Mouse (Mus musculus): ENCODE results near the gene Mylpf. TPM values are rescaled to one million over a fixed set of nuclear protein-coding genes. Genes with fewer than 3 reads are reported as not detected.
A peak's percentile ranks its signal among the peaks of the same experiment; 100 is the strongest.

Gene Mylpf
- polyA plus RNA-seq, 1 experiment from 2014 or later = 37.6 TPM

DNA sequence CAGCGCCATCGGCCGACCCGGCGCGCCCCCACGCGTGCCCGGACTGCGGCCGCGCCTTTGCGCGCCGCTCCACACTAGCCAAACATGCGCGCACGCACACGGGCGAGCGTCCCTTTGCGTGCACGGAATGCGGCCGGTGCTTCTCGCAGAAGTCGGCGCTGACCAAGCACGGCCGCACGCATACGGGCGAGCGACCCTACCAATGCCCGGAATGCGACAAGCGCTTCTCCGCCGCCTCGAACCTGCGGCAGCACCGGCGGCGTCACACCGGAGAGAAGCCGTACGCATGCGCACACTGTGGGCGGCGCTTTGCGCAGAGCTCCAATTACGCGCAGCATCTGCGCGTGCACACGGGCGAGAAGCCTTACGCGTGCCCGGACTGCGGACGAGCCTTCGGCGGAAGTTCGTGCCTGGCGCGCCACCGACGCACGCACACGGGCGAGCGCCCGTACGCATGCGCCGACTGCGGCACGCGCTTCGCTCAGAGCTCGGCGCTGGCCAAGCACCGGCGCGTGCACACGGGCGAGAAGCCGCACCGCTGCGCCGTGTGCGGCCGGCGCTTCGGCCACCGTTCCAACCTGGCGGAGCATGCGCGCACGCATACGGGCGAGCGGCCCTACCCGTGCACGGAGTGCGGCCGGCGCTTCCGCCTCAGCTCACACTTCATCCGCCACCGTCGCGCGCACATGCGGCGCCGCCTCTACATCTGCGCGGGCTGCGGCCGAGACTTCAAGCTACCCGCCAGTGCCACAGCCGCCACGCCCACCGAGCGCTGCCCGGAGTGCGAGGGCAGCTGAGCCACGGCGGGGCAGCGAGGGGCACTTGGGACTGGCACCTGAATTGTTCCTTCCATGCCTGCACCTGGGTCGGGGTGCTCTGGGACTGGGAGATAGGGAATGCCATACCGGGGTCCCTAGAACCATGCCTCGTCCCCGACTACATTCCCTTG lies 45.4 kb downstream of the Mylpf start:
- Histone ChIP-seq H3K9ac (peak overlapping the region; percentile 79), H3K27me3 (replicated peaks) (no peaks in the 10 kb centered on the region), H3K9me3 (replicated peaks) (no peaks in the 10 kb centered on the region), H3K4me1 (peaks cover 52% of the 10 kb centered on the region), H3K4me3 (peak overlapping the region; percentile 68), H3K27ac (peak overlapping the region; percentile 93), H3K36me3 (peaks cover 32% of the 10 kb centered on the region), H3K4me2 (peak overlapping the region; percentile 84)
- under 1% methylated on average over 131 of the region's 136 CpGs for WGBS (ENCODE audit: insufficient replicate concordance)
- peak; percentile 89 for ATAC-seq

DNA sequence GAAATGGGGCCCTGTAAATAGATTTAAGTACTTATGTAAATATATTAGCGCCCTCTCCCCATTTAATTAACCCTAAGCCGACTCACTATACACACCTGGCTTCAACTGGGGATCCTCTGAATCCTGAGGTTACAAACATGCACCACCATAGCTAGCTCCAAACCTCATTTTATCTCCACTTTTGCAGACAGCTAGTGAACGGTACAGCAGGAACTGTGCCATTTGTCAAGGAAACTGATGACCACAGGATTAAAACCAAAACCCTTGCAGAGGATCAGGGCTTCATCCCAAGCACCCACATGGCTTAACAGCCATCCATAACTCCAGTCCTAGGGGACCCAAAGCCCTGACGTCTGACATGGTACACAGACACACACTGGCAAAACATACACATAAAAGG lies 46.3 kb downstream of the Mylpf start:
- Histone ChIP-seq H3K4me2 (peak overlapping the region; percentile 84), H3K36me3 (peaks cover 23% of the 10 kb centered on the region), H3K27ac (peak overlapping the region; percentile 93), H3K9ac (peak overlapping the region; percentile 79), H3K4me3 (peak overlapping the region; percentile 68), H3K9me3 (replicated peaks) (no peaks in the 10 kb centered on the region), H3K4me1 (peaks cover 61% of the 10 kb centered on the region), H3K27me3 (replicated peaks) (no peaks in the 10 kb centered on the region)
- ATAC-seq = no peak
- 12% methylated on average over 4 of the region's 4 CpGs for WGBS (ENCODE audit: insufficient replicate concordance)

DNA sequence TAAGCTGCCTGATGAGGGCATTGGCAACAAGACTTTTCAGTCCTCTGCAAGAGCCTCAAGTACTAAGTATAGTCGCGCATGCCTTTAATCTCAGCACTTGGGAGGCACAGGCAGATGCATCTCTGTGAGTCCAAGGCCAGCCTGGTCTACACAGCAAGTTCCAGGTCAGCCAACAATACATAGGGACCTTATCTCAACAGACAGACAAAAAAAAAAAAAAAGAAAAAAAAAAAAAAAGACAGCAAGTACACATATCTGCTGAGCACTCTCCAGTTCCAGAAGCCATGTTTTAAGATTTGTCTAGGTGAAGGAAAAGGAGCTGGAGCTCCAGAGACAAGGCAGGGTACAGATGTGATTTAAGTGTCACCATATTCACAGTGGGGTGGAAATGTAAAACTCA lies 47.3 kb downstream of the Mylpf start:
- Histone ChIP-seq H3K36me3 (peaks cover 21% of the 10 kb centered on the region), H3K9me3 (replicated peaks) (no peaks in the 10 kb centered on the region), H3K27ac (0 out of 2 replicates have a peak overlapping the region, but pooled peaks have one; percentile 16)

DNA sequence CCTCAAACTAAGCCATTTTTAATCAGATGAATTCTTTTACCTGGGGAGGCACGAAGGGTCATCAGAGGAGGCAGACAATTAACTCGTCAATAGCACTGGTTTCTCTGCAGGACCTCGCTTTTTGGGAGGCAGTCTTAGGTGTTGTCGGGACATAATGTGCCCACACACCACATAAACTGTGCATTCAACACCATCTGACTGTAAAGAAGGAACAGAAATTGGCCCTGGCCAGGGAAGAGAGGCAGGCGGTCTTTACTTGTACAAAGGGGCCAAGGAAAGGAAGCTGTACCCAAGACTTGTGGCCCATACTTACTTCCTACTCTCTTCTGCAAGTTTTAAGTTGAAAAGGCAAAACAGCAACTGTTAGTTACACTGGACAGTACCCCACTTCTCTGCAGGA lies 47.8 kb downstream of the Mylpf start:
- H3K4me2 ChIP-seq = no peak overlapping the region
- ATAC-seq = no peak
- H3K9ac ChIP-seq = no peak overlapping the region; the same call in 1 of the 2 replicates
- no peaks in the 10 kb centered on the region for H3K9me3 ChIP-seq (replicated peaks)
- H3K27me3 ChIP-seq (replicated peaks) = no peaks in the 10 kb centered on the region
- H3K4me1 ChIP-seq = peaks cover 70% of the 10 kb centered on the region
- H3K4me3 ChIP-seq = no peak overlapping the region
- peak overlapping the region; percentile 16; the same call in 1 of the 2 replicates for H3K27ac ChIP-seq
- 85% methylated on average over 5 of the region's 5 CpGs for WGBS (ENCODE audit: insufficient replicate concordance)
- H3K36me3 ChIP-seq = peaks cover 21% of the 10 kb centered on the region

More for the DNA sequence above, 47.3 kb downstream of the Mylpf start:
- Histone ChIP-seq H3K4me2 (no peak overlapping the region), H3K27me3 (replicated peaks) (no peaks in the 10 kb centered on the region), H3K4me1 (peaks cover 65% of the 10 kb centered on the region), H3K9ac (no peak overlapping the region; the same call in none of the 2 replicates), H3K4me3 (no peak overlapping the region)
- no peak for ATAC-seq
- WGBS (ENCODE audit: insufficient replicate concordance) = 58% methylated on average over 2 of the region's 2 CpGs

DNA sequence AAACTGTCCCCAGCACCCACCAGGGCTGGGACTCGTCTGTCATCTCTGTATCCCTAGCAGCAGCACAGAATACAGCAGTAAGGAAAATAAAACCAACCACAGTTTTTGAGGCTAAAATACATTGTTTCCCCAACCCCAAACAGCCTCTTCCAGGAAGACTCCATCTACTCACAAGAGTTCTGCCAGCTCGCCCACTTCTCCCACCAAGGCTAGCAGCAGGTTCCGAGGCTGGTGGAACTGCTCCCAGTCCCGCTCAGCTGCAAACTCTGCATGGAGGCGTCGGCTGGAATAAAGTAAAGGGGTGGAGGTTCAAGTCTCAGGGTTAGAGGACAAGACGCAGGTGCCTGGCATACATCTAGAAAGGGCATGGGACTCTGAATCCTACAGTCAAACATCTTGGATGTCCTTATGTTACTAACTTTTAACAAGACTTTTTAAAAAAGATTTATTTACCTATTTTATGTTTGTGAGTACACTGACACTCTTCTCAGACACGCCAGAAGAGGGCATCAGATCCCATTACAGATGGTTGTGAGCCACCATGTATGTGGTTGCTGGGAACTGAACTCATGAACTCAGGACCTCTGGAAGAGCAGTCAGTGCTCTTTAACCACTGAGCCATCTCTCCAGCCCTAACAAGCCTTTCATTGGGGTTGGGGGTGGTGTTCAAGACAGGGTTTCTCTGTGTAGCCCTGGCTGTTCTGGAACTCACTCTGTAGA lies 50.7 kb downstream of the Mylpf start:
- Histone ChIP-seq H3K4me2 (peak overlapping the region; percentile 91), H3K27me3 (replicated peaks) (peaks cover under 1% of the 10 kb centered on the region; the same call in 1 of the 2 replicates), H3K36me3 (peaks cover 21% of the 10 kb centered on the region), H3K4me3 (peak overlapping the region; percentile 78), H3K4me1 (peaks cover 77% of the 10 kb centered on the region), H3K27ac (peak overlapping the region; percentile 68), H3K9me3 (replicated peaks) (0 out of 2 replicates have a peak, but pooled peaks cover 3% of the 10 kb centered on the region), H3K9ac (peak overlapping the region; percentile 77)
- no peak for ATAC-seq
- WGBS (ENCODE audit: insufficient replicate concordance) = 61% methylated on average over 8 of the region's 8 CpGs

DNA sequence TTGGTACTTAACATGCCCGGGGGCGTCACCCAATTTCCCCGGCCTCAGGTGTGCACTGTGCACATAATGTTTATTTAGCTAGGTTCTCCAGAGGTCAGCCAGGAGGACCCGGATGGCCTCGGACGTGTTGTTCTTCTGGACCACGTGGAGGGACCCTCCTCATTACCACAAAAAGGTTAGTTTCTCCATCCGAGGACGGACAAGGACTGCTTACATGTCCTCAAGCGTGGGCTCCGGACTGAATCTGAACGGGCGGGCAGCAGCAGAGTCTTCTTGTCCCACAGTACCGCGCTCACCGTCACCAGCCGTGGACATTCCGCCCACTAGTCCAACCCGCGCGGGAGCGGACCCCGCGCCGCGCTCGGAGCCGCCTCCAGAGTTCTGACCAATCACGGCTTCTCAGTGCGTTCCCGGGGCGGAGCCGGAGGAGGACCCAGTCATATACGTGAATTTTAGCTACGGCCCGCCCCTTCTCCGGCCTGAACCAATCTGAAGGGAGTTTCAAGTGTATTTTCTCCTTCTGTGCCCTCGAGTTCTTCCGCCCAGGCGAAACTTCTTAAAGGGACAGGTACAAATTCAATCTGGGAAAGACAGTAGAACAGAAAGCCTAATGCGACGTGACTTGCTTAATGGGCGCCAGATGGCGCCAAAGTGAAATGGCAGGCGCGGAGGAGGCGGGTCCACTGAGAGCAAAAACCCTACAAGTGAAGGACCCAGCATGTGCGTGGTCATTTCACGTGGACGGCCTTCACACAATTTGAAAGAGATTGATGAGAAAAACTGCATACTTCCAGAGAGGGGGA lies 51.8 kb downstream of the Mylpf start, which contains the start of gene Dctpp1:
Gene Dctpp1 (minus strand): TSS at position 401 of the 803 bp plus-strand sequence.
- Histone ChIP-seq H3K4me2 (peak within 1 kb of the TSS; percentile 91), H3K27ac (peak within 1 kb of the TSS; percentile 64), H3K9me3 (replicated peaks) (0 out of 2 replicates have a peak, but pooled peaks cover 3% of the 10 kb centered on the region), H3K4me1 (peaks cover 65% of the 10 kb centered on the region), H3K4me3 (peak within 1 kb of the TSS; percentile 78), H3K36me3 (peaks cover 21% of the 10 kb centered on the region), H3K27me3 (replicated peaks) (peaks cover 7% of the 10 kb centered on the region; the same call in 1 of the 2 replicates), H3K9ac (peak within 1 kb of the TSS; percentile 77)
- under 1% methylated on average over 50 of the region's 50 CpGs for WGBS (ENCODE audit: insufficient replicate concordance)
- ATAC-seq = peak; percentile 95

DNA sequence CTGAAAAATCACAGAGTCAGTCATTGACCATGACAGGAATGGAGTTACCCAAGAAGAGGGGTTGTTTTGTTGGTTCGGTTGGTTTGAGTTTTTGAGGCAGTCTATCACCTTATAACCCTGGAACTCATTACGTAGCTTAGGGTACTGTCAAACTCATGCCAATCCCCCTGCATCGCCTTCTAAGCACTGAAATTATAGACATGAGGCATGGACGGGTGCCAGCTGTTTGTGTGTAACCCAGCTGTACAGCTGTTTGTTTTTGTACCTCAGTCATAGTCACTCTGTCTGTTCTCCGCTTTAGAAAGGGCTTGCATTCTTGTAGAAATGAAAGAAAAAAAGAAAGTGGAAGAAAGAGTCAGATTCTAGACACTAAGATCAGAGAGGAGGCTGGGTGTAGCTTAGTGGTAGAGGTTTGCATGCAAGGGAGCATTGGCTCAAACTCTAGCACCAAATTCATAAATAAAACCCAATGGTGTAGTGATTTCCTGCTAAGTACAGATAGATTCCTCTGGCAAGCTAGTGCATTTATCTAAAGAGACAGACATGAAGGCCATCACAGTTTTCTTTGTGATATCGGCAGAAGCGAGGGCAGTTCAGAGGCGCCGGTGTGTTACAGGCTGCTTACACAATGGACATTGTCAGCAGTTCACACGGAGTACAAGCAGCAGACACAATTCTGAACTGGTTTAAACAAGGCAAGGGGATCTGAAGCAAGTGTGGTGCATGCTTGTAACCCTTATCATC lies 53.7 kb downstream of the Mylpf start:
- no peak for ATAC-seq
- H3K27me3 ChIP-seq (replicated peaks) = peaks cover 7% of the 10 kb centered on the region; the same call in 1 of the 2 replicates
- no peak overlapping the region for H3K27ac ChIP-seq
- peaks cover 50% of the 10 kb centered on the region for H3K4me1 ChIP-seq
- H3K9me3 ChIP-seq (replicated peaks) = 0 out of 2 replicates have a peak, but pooled peaks cover 3% of the 10 kb centered on the region
- 48% methylated on average over 10 of the region's 10 CpGs for WGBS (ENCODE audit: insufficient replicate concordance)
- H3K4me2 ChIP-seq = peak overlapping the region; percentile 32; the same call in 1 of the 2 replicates
- no peak overlapping the region for H3K9ac ChIP-seq
- H3K4me3 ChIP-seq = no peak overlapping the region
- peaks cover 8% of the 10 kb centered on the region; the same call in 1 of the 2 replicates for H3K36me3 ChIP-seq

DNA sequence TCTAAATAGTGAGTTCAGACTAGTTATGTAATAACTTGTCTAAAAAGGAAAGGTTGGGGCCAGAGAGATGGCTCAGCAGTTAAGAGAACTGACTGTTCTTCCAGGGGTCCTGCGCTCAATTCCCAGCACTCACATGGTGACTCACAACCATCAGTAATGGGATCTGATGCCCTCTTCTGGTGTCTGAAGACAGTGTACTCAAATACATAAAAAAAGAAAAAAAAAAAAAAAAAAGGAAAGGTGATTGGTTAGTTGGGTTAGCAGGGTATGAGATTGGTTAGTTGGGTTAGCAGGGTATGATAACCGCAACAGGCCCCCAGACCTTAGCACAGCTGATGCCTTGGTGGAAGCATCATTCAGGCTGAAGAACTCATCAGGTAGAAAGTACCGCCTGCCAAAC lies 54.8 kb downstream of the Mylpf start:
- no peak for ATAC-seq
- H3K4me1 ChIP-seq = peaks cover 44% of the 10 kb centered on the region
- no peak overlapping the region for H3K9ac ChIP-seq
- peaks cover 8% of the 10 kb centered on the region for H3K9me3 ChIP-seq (replicated peaks)
- H3K4me2 ChIP-seq = no peak overlapping the region
- no peak overlapping the region for H3K27ac ChIP-seq
- H3K36me3 ChIP-seq = peaks cover 5% of the 10 kb centered on the region; the same call in 1 of the 2 replicates
- 88% methylated on average over 3 of the region's 3 CpGs for WGBS (ENCODE audit: insufficient replicate concordance)
- H3K4me3 ChIP-seq = no peak overlapping the region
- H3K27me3 ChIP-seq (replicated peaks) = peaks cover 7% of the 10 kb centered on the region; the same call in 1 of the 2 replicates

Data from liver, embryonic 12.5 days (tissue).